Mouse (Mus musculus) cortical plate, adult 2 months (tissue): ENCODE data around the gene Ctf2. TPM values are rescaled to one million over a fixed set of nuclear protein-coding genes. Genes with fewer than 3 reads are reported as not detected.
A peak's percentile ranks its signal among the peaks of the same experiment; 100 is the strongest.

Experiments
- H3K27ac ChIP-seq: fragments of 200-500 bp; 2 replicates; pipeline ENCODE4 v1.5.1; 2012; ENCODE audit warnings: low read length, control low read depth, inconsistent platforms; ENCODE audit not compliant: insufficient read depth
- H3K4me1 ChIP-seq: fragments of 200-500 bp; 2 replicates; pipeline ENCODE4 v1.6.1; 2011; ENCODE audit warnings: low read length; ENCODE audit not compliant: control insufficient read depth, insufficient read depth
- H3K4me3 ChIP-seq: fragments of 200-500 bp; 2 replicates; pipeline ENCODE4 v1.5.1; 2011; ENCODE audit warnings: mild to moderate bottlenecking, low read length, control low read depth; ENCODE audit not compliant: insufficient read depth
- CTCF ChIP-seq: fragments of 200-500 bp; IDR thresholded peaks from 2 replicates; pipeline ENCODE4 v1.5.1; 2011; ENCODE audit warnings: mild to moderate bottlenecking, control low read depth, low read length; ENCODE audit not compliant: insufficient read depth; ENCODE audit errors: extremely low read depth
- POLR2A ChIP-seq: fragments of 200-500 bp; IDR thresholded peaks from 2 replicates; pipeline ENCODE4 v1.6.1; 2011; ENCODE audit warnings: mild to moderate bottlenecking, low read length, control low read depth; ENCODE audit not compliant: insufficient read depth; ENCODE audit errors: extremely low read depth
- polyA plus RNA-seq: library from polyadenylated mRNA; depleted of rRNA; stranded (reverse); fragments of >200 nt; gene quantifications from 2 replicates; pipeline ENCODE4 v1.2.3, GENCODE M21; 2012

Gene Ctf2
- polyA plus RNA-seq, 1 experiment: not detected

GRCm38 (mm10) chr7:127746494-127747491 lies 14.8 kb upstream of the Ctf2 start:
- no peak overlapping the region for H3K27ac ChIP-seq
- H3K4me1 ChIP-seq: no peaks in the 10 kb centered on the region
- no peak for TF ChIP-seq CTCF
- no peak for TF ChIP-seq POLR2A
- H3K4me3 ChIP-seq: peak overlapping the region; percentile 32

GRCm38 (mm10) chr7:127745652-127746493 lies 13.9 kb upstream of the Ctf2 start:
- H3K4me3 ChIP-seq: peak overlapping the region; percentile 32
- TF ChIP-seq CTCF (no peak), POLR2A (peak; percentile 89)
- no peak overlapping the region for H3K27ac ChIP-seq
- no peaks in the 10 kb centered on the region for H3K4me1 ChIP-seq

- TF ChIP-seq POLR2A (peak; percentile 63; the same call in 1 of the 2 replicates), CTCF (no peak)
- H3K27ac ChIP-seq: no peak overlapping the region
- H3K4me1 ChIP-seq: no peaks in the 10 kb centered on the region
- H3K4me3 ChIP-seq: peak overlapping the region; percentile 32
Measured at GRCm38 (mm10) chr7:127745251-127745651, 13.3 kb upstream of the Ctf2 start.

GRCm38 (mm10) chr7:127744366-127745045 lies 12.5 kb upstream of the Ctf2 start, which contains the start of gene Fbxl19:
TSS of gene Fbxl19 (plus strand) at chr7:127744543.
- Histone ChIP-seq H3K27ac (no peak within 1 kb of the TSS), H3K4me3 (peak within 1 kb of the TSS; percentile 32), H3K4me1 (no peaks in the 10 kb centered on the region)
- TF ChIP-seq CTCF (peak; percentile 57), POLR2A (no peak)

GRCm38 (mm10) chr7:127730170-127730569 lies 1.8 kb downstream of the Ctf2 start:
- no peak overlapping the region for H3K4me3 ChIP-seq
- TF ChIP-seq CTCF: no peak
- H3K4me1 ChIP-seq: no peaks in the 10 kb centered on the region
- no peak overlapping the region for H3K27ac ChIP-seq

GRCm38 (mm10) chr7:127727898-127728297 lies 4.1 kb downstream of the Ctf2 start:
- Histone ChIP-seq H3K4me3 (no peak overlapping the region), H3K27ac (no peak overlapping the region), H3K4me1 (no peaks in the 10 kb centered on the region)
- TF ChIP-seq POLR2A (no peak), CTCF (no peak)

- no peak for TF ChIP-seq POLR2A
- no peak for TF ChIP-seq CTCF
- H3K27ac ChIP-seq: no peak overlapping the region
Measured at GRCm38 (mm10) chr7:127725924-127726323, 6.0 kb downstream of the Ctf2 start.

GRCm38 (mm10) chr7:127725490-127725889 lies 6.5 kb downstream of the Ctf2 start:
- no peak overlapping the region for H3K27ac ChIP-seq
- no peak overlapping the region for H3K4me3 ChIP-seq
- no peaks in the 10 kb centered on the region for H3K4me1 ChIP-seq
- TF ChIP-seq CTCF (no peak), POLR2A (no peak)

More at GRCm38 (mm10) chr7:127725924-127726323, 6.0 kb downstream of the Ctf2 start:
- H3K4me3 ChIP-seq: no peak overlapping the region
- no peaks in the 10 kb centered on the region for H3K4me1 ChIP-seq

- TF ChIP-seq CTCF (no peak), POLR2A (no peak)
- Histone ChIP-seq H3K4me1 (no peaks in the 10 kb centered on the region), H3K4me3 (no peak overlapping the region), H3K27ac (no peak overlapping the region)
Measured at GRCm38 (mm10) chr7:127719258-127719657, 12.7 kb downstream of the Ctf2 start.
